Mouse (Mus musculus) midbrain, embryonic 14.5 days (tissue): ENCODE data around the gene Mtrex. TPM values are rescaled to one million over a fixed set of nuclear protein-coding genes. Genes with fewer than 3 reads are reported as not detected.

Source experiments
- ATAC-seq: fragments of 200-750 bp; cut with Nextera tagmentation; 2 replicates; pipeline ENCODE4 v1.8.0; 2017; ENCODE audit warnings: moderate number of reproducible peaks, moderate library complexity; ENCODE audit not compliant: low FRiP score, low TSS enrichment
- DNase-seq: peaks from one replicate; pipeline ENCODE4 v3.0.0-alpha.2; 2015
- H3K27ac ChIP-seq: fragments of 300-500 bp; sonication (generic); replicated peaks from 2 replicates; pipeline ENCODE4 v1.5.1; 2014; ENCODE audit warnings: mild to moderate bottlenecking, low read depth, low read length, moderate library complexity
- H3K27me3 ChIP-seq: fragments of 300-500 bp; sonication (generic); 2 replicates; pipeline ENCODE4 v1.6.1; 2014; ENCODE audit warnings: low read length, control low read depth, mixed read lengths; ENCODE audit not compliant: control insufficient read depth, insufficient read depth
- H3K36me3 ChIP-seq: fragments of 300-500 bp; sonication (generic); 2 replicates; pipeline ENCODE4 v1.6.1; 2014; ENCODE audit warnings: low read length, control low read depth; ENCODE audit not compliant: control insufficient read depth, insufficient read depth
- H3K4me1 ChIP-seq: fragments of 300-500 bp; sonication (generic); 2 replicates; pipeline ENCODE4 v1.6.1; 2014; ENCODE audit warnings: mild to moderate bottlenecking, antibody characterized with exemption, low read length, control low read depth; ENCODE audit not compliant: control insufficient read depth, insufficient read depth
- H3K4me2 ChIP-seq: fragments of 300-500 bp; sonication (generic); 2 replicates; pipeline ENCODE4 v1.6.1; 2014; ENCODE audit warnings: mild to moderate bottlenecking, low read length, moderate library complexity
- H3K4me3 ChIP-seq: fragments of 300-500 bp; sonication (generic); replicated peaks from 2 replicates; pipeline ENCODE4 v1.5.1; 2014; ENCODE audit warnings: low read depth, low read length
- H3K9ac ChIP-seq: fragments of 300-500 bp; sonication (generic); replicated peaks from 2 replicates; pipeline ENCODE4 v1.6.1; 2014; ENCODE audit warnings: mild to moderate bottlenecking, low read length, moderate library complexity
- H3K9me3 ChIP-seq: fragments of 300-500 bp; sonication (generic); 2 replicates; pipeline ENCODE4 v1.6.1; 2016; ENCODE audit warnings: low read length, control low read depth, mixed read lengths; ENCODE audit not compliant: control insufficient read depth
- WGBS: fragments of 180-500 bp; shearing (Covaris S2); extraction: QIAGEN DNeasy Blood & Tissue Kit; methylation state at CpG from one replicate; pipeline ENCODE4 v1.1.7; 2014; 5-methylcytosine and 5-hydroxymethylcytosine counted together
- polyA plus RNA-seq: library from polyadenylated mRNA; unstranded; fragments of >200 nt; fragmentation: Nextera tagmentation; extraction: Ambion mirVana; gene quantifications from 2 replicates; pipeline ENCODE4 v1.2.1, GENCODE M21; 2014

Gene Mtrex
- 51.3 and 69.5 TPM in 2 replicates for polyA plus RNA-seq

DNA sequence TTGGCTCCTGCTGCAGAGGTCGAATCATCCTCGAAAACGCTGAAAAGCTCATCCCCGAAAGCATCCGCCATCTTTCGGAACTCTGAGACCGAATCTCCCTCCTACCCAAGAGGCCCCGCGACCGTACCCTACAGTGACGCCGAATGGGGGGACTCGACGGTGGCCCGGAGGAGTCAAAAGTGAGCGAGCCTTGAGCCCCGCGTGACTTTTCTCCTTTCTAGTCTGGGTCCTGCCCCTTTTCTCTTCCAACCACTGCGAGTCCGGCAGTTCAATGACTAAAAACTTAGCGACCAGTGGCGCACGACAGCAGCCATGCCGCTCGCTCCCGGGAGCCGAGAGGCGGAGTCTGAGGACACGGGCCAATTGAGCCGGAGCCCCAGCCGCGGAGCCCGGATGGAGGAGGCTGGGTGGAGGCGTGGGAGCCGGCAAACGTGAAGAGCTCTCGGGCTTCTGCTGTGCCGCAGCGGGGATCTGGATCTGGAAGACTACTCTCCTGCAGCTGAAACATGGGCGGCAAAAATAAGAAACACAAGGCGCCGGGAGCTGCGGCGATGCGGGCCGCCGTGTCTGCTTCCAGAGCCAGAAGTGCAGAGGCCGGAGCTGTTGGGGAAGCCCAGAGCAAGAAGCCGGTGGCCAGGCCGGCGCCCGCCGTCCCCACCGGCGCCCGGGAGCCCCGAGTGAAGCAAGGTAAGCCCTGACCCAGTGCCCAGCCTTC, at the start of gene Mtrex, which contains the start of gene Dhx29:
Gene Mtrex (minus strand): TSS at position 112 of the 715 bp plus-strand sequence.
Gene Dhx29 (plus strand): TSS at position 168 of the 715 bp plus-strand sequence.
- Histone ChIP-seq H3K27ac (peak within 1 kb of the TSS; percentile 74), H3K36me3 (peaks cover 15% of the 10 kb centered on the region), H3K4me2 (peak within 1 kb of the TSS; percentile 74), H3K9me3 (no peaks in the 10 kb centered on the region), H3K9ac (peak within 1 kb of the TSS; percentile 76), H3K4me3 (peak within 1 kb of the TSS; percentile 77), H3K27me3 (no peaks in the 10 kb centered on the region), H3K4me1 (peaks cover 17% of the 10 kb centered on the region)
- under 1% methylated on average over 57 of the region's 57 CpGs for WGBS
- peak; percentile 98 for DNase-seq
- ATAC-seq, result peak; percentile 99

DNA sequence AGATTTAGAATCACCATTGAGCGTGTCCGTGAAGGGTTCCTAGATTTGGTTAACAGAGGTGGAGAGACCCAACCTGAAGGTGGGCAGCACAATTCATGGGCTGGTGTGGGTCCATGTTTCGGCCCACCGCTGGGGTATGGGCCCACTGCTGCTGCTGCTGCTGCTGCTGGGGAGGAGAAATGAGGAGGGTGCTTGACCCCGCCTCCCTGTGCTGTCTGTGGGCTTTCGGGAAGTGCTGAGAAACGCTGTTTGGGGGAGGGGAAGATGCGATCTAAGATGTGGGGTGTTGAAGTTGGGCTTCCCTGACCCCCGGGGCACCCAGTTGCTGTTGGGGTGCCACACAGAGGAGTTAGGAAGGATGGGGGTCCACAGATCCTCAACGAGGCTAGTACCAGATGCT, 49.5 kb upstream of the Mtrex start:
- Histone ChIP-seq H3K9ac (no peak overlapping the region), H3K9me3 (no peaks in the 10 kb centered on the region), H3K4me2 (no peak overlapping the region), H3K4me3 (no peak overlapping the region), H3K36me3 (no peaks in the 10 kb centered on the region), H3K4me1 (no peaks in the 10 kb centered on the region), H3K27me3 (no peaks in the 10 kb centered on the region), H3K27ac (no peak overlapping the region)
- 45% methylated on average over 10 of the region's 10 CpGs for WGBS
- no peak for ATAC-seq
- no peak for DNase-seq

DNA sequence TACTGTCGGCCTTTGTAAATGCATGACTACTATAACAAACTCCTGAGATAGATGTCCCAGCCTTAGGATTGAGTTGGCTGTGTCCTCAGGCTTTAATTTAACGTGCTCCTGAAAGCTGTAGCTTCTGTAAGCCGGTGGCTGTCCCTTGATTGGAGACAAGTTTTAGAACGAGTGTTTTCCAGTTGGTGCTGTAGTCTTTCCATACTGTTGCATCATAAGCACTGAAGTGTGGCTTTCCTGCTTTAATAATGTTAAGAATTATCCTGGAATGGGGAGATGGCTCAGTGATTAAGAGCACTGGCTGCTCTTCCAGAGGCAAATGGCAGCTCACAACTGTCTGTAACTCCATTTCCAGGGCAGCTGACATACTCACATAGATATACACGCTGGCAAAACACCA, 40.1 kb upstream of the Mtrex start:
- H3K9ac ChIP-seq, result no peak overlapping the region
- H3K9me3 ChIP-seq, result no peaks in the 10 kb centered on the region
- 93% methylated on average over 5 of the region's 5 CpGs for WGBS
- H3K36me3 ChIP-seq, result peaks cover 68% of the 10 kb centered on the region
- no peak for DNase-seq
- no peak overlapping the region for H3K27ac ChIP-seq
- no peaks in the 10 kb centered on the region for H3K4me1 ChIP-seq
- no peak overlapping the region for H3K4me2 ChIP-seq
- no peak overlapping the region for H3K4me3 ChIP-seq
- ATAC-seq, result no peak
- no peaks in the 10 kb centered on the region for H3K27me3 ChIP-seq

DNA sequence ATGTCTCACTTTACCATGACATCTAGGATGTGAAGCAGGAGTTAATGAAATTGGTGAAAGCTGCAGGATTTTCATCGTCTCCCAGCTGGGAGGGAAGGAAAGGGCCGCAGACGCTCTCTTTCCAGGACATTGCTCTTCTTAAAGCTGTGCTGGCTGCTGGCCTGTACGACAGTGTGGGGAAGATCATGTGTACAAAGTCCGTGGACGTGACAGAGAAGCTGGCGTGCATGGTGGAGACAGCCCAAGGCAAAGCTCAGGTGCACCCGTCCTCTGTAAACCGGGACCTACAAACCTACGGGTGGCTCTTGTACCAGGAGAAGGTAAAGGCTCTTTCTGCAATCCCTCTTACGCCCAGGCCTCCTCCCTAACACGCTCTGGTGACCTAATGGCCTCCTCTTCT, 37.2 kb upstream of the Mtrex start:
- ATAC-seq, result no peak
- Histone ChIP-seq H3K27ac (no peak overlapping the region), H3K36me3 (peaks cover 90% of the 10 kb centered on the region), H3K27me3 (no peaks in the 10 kb centered on the region), H3K9me3 (no peaks in the 10 kb centered on the region), H3K4me3 (no peak overlapping the region), H3K9ac (no peak overlapping the region), H3K4me1 (no peaks in the 10 kb centered on the region), H3K4me2 (no peak overlapping the region)
- no peak for DNase-seq
- 92% methylated on average over 12 of the region's 12 CpGs for WGBS

DNA sequence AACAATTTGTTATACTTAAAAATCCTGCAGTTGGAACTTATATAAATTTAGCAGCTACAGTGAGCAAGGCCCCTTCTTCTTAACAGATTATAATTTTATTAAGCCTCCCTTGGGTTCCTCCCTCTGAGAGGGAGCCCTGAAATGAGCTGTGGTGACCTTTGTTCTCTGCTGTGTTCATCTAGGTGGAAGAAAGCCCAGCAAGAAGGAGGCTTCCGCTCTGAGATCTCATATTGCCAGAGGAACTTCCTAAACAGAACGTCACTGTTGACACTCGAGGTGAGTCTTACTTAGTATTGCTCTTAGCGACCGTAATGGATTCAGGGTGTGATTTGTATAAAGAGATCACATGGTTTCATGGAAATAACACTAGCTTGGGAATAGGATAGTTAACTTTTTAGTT, 35.9 kb upstream of the Mtrex start:
- ATAC-seq, result no peak
- Histone ChIP-seq H3K27ac (no peak overlapping the region), H3K36me3 (peaks cover 87% of the 10 kb centered on the region)

DNA sequence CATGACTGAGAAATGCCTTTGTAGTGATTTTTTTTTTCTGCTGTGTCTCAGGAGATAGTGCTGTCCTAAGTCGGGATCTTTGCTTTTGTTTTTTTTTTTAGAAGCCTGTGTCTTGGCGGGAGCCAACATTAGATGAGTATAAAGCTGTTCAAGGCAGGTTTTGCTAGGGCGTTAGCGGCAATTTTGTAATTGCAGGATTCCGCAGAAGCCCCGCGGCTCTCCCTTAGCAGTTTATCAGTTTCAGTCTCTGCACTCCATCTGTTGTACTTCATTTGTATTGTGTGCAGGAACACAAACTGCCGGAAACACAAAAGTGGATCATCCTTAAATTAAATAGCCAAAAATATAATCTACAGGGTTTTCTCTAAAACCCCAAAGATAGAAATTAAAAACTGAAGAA, 26.9 kb upstream of the Mtrex start:
- Histone ChIP-seq H3K36me3 (peaks cover 92% of the 10 kb centered on the region), H3K4me3 (no peak overlapping the region), H3K27me3 (no peaks in the 10 kb centered on the region), H3K9ac (no peak overlapping the region), H3K4me2 (no peak overlapping the region), H3K4me1 (no peaks in the 10 kb centered on the region), H3K27ac (no peak overlapping the region), H3K9me3 (no peaks in the 10 kb centered on the region)
- no peak for ATAC-seq
- DNase-seq, result no peak
- 94% methylated on average over 8 of the region's 8 CpGs for WGBS

More for the DNA sequence above, 35.9 kb upstream of the Mtrex start:
- no peak overlapping the region for H3K4me3 ChIP-seq
- H3K4me1 ChIP-seq, result no peaks in the 10 kb centered on the region
- no peak overlapping the region for H3K4me2 ChIP-seq
- H3K27me3 ChIP-seq, result no peaks in the 10 kb centered on the region
- H3K9ac ChIP-seq, result no peak overlapping the region
- no peak for DNase-seq
- no peaks in the 10 kb centered on the region for H3K9me3 ChIP-seq
- 83% methylated on average over 5 of the region's 5 CpGs for WGBS

DNA sequence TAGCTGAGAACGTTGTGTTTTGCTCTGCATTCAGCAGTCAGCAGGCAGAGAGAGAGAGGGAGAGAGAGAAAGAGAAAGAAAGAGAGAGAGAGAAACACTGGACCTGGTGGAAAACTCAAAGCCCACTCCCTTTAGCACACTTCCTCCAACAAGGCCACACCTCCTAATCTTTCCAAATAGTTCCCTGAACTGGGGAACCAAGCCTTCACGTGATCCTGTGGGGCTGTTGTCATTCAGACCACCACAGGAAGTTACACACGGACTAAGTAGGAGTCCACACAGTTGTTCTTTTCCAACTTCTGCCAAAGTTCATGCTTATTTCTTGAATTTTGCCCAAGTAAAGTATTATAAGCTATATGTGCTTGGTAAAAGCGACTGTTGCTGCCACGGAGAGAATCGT, 18.7 kb upstream of the Mtrex start:
- 93% methylated on average over 6 of the region's 6 CpGs for WGBS
- Histone ChIP-seq H3K27ac (no peak overlapping the region), H3K4me1 (no peaks in the 10 kb centered on the region), H3K4me3 (no peak overlapping the region), H3K27me3 (no peaks in the 10 kb centered on the region), H3K4me2 (no peak overlapping the region), H3K36me3 (peaks cover 94% of the 10 kb centered on the region), H3K9ac (no peak overlapping the region), H3K9me3 (no peaks in the 10 kb centered on the region)
- no peak for DNase-seq
- ATAC-seq, result no peak

DNA sequence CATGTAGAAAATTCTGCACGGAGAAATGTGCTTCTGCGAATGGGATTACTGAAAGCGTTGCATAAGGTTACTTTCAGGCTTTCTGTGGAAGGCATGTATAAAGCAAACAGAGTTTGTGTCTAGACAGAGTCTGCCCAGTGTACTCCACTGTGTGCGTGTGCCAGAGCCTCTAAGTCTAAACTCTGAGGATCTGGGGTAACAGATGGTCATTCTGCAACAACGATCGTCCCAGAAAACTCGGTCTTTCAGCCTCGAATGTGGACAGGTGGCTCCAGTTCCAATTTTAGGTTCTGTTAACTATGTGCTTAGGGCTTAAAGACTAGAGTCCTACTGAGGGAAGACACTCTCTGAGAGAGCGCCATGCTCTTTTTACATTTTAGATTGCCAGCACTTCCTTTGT, 18.1 kb upstream of the Mtrex start:
- Histone ChIP-seq H3K4me1 (no peaks in the 10 kb centered on the region), H3K9ac (no peak overlapping the region), H3K4me3 (no peak overlapping the region), H3K27ac (no peak overlapping the region), H3K36me3 (peaks cover 93% of the 10 kb centered on the region), H3K27me3 (no peaks in the 10 kb centered on the region), H3K4me2 (no peak overlapping the region), H3K9me3 (no peaks in the 10 kb centered on the region)
- DNase-seq (no peak), ATAC-seq (no peak)
- WGBS, result 95% methylated on average over 9 of the region's 9 CpGs

DNA sequence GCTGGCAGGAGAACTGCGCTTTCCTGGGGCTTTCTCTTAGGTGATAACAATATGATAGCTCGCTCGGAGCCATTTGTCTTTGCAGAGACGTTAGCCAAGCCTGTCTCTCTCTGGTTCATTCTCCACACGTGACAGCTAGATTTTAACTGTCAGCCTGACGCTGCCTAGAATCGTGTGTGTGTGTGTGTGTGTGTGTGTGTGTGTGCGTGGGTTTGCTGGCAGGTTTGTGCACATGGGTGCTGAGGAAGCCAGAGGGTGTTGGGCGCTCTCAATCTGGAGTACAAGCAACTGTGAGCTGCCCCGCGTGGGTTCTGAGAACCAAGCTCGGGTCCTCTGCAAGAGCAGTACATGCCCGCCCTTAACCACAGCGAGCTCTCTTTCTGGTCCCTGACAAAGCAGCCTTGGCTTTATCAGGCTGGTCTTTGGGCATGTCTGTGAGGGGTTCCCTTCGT, 14.7 kb upstream of the Mtrex start:
- peaks cover 93% of the 10 kb centered on the region for H3K36me3 ChIP-seq
- DNase-seq, result no peak
- H3K4me2 ChIP-seq, result no peak overlapping the region
- no peaks in the 10 kb centered on the region for H3K4me1 ChIP-seq
- no peaks in the 10 kb centered on the region for H3K27me3 ChIP-seq
- no peaks in the 10 kb centered on the region for H3K9me3 ChIP-seq
- no peak overlapping the region for H3K4me3 ChIP-seq
- H3K27ac ChIP-seq, result no peak overlapping the region
- no peak overlapping the region for H3K9ac ChIP-seq
- 87% methylated on average over 15 of the region's 15 CpGs for WGBS
- no peak for ATAC-seq
